Mouse (Mus musculus) midbrain, postnatal 0 days (tissue): ENCODE results near the gene Camk2n1. TPM values are rescaled to one million over a fixed set of nuclear protein-coding genes. Genes with fewer than 3 reads are reported as not detected.

ENCODE experiments used
- ATAC-seq: fragments of 200-750 bp; cut with Nextera tagmentation; 2 replicates; pipeline ENCODE4 v1.8.0; 2017; ENCODE audit warnings: moderate number of reproducible peaks, mild to moderate bottlenecking, moderate TSS enrichment, moderate library complexity; ENCODE audit not compliant: low FRiP score
- DNase-seq: peaks from one replicate; pipeline ENCODE4 v3.0.0-alpha.2; 2015; ENCODE audit warnings: low spot score
- H3K27ac ChIP-seq: fragments of 300-500 bp; sonication (generic); 2 replicates; pipeline ENCODE4 v1.5.1; 2014; ENCODE audit warnings: low read depth, mild to moderate bottlenecking, low read length, mixed read lengths
- H3K27me3 ChIP-seq: fragments of 300-500 bp; sonication (generic); 2 replicates; pipeline ENCODE4 v1.6.1; 2014; ENCODE audit warnings: low read length, control low read depth, mixed read lengths; ENCODE audit not compliant: insufficient read depth
- H3K36me3 ChIP-seq: fragments of 300-500 bp; sonication (generic); 2 replicates; pipeline ENCODE4 v1.6.1; 2014; ENCODE audit warnings: low read length, control low read depth, mixed read lengths; ENCODE audit not compliant: insufficient read depth
- H3K4me1 ChIP-seq: fragments of 300-500 bp; sonication (generic); 2 replicates; pipeline ENCODE4 v1.6.1; 2014; ENCODE audit warnings: mild to moderate bottlenecking, control low read depth, antibody characterized with exemption, low read length, mixed read lengths; ENCODE audit not compliant: insufficient read depth
- H3K4me2 ChIP-seq: fragments of 300-500 bp; sonication (generic); 2 replicates; pipeline ENCODE4 v1.6.1; 2014; ENCODE audit warnings: low read depth, mild to moderate bottlenecking, low read length, mixed read lengths; ENCODE audit not compliant: poor library complexity, severe bottlenecking
- H3K4me3 ChIP-seq: fragments of 300-500 bp; sonication (generic); 2 replicates; pipeline ENCODE4 v1.5.1; 2014; ENCODE audit warnings: low read depth, mild to moderate bottlenecking, low read length, moderate library complexity
- H3K9ac ChIP-seq: fragments of 300-500 bp; sonication (generic); replicated peaks from 2 replicates; pipeline ENCODE4 v1.6.1; 2014; ENCODE audit warnings: mild to moderate bottlenecking, low read length, moderate library complexity, mixed read lengths; ENCODE audit not compliant: poor library complexity, severe bottlenecking
- H3K9me3 ChIP-seq: fragments of 300-500 bp; sonication (generic); 2 replicates; pipeline ENCODE4 v1.6.1; 2016; ENCODE audit warnings: low read length, control low read depth
- CTCF ChIP-seq: IDR thresholded peaks from 2 replicates; pipeline ENCODE4 v1.5.1; 2016; ENCODE audit warnings: antibody characterized with exemption, mild to moderate bottlenecking
- WGBS: fragments of 180-500 bp; shearing (Covaris S2); extraction: QIAGEN DNeasy Blood & Tissue Kit; methylation state at CpG from one replicate; pipeline ENCODE4 v1.1.7; 2014; 5-methylcytosine and 5-hydroxymethylcytosine counted together
- polyA plus RNA-seq: library from polyadenylated mRNA; unstranded; fragments of >200 nt; fragmentation: Nextera tagmentation; extraction: Ambion mirVana; gene quantifications from 2 replicates; pipeline ENCODE4 v1.2.1, GENCODE M21; 2015
- total RNA-seq: library from RNA; depleted of rRNA; stranded (reverse); fragments of >200 nt; gene quantifications from 2 replicates; pipeline ENCODE4 v1.2.3, GENCODE M21; 2014; rRNA removed

Gene Camk2n1
- total and polyA plus RNA-seq, 2 experiments from 2014 or later: 29.2 to 50.9 TPM

GRCm38 (mm10) chr4:138505171-138505870 lies 51.2 kb downstream of the Camk2n1 start:
- Histone ChIP-seq H3K9ac (0 out of 2 replicates have a peak overlapping the region, but pooled peaks have one; percentile 9), H3K4me2 (peak overlapping the region; percentile 42), H3K4me1 (peaks cover 16% of the 10 kb centered on the region), H3K9me3 (no peaks in the 10 kb centered on the region), H3K36me3 (no peaks in the 10 kb centered on the region), H3K27ac (peak overlapping the region; percentile 78), H3K4me3 (no peak overlapping the region; the same call in 1 of the 2 replicates), H3K27me3 (no peaks in the 10 kb centered on the region)
- DNase-seq (peak; percentile 58), ATAC-seq (peak; percentile 55)
- 2% methylated on average over 10 of the region's 10 CpGs for WGBS
- peak; percentile 76 for TF ChIP-seq CTCF

- no peak overlapping the region for H3K4me3 ChIP-seq
- ATAC-seq (no peak), DNase-seq (no peak)
- H3K27me3 ChIP-seq: no peaks in the 10 kb centered on the region
- TF ChIP-seq CTCF: no peak
- H3K36me3 ChIP-seq: no peaks in the 10 kb centered on the region
- no peak overlapping the region for H3K9ac ChIP-seq
- no peak overlapping the region for H3K27ac ChIP-seq
- no peak overlapping the region for H3K4me2 ChIP-seq
- peaks cover 16% of the 10 kb centered on the region for H3K4me1 ChIP-seq
- WGBS: 58% methylated on average over 6 of the region's 6 CpGs
- H3K9me3 ChIP-seq: no peaks in the 10 kb centered on the region
These were observed 53.8 kb downstream of the Camk2n1 start for GRCm38 (mm10) chr4:138507903-138508302.

Other genes with a start within 250 kb of the Camk2n1 start
- 165 and 177 TPM in 2 replicates for gene Hp1bp3, start 238.0 kb upstream of the Camk2n1 start, total RNA-seq
- gene Hp1bp3, start 238.0 kb upstream of the Camk2n1 start, polyA plus RNA-seq: 175 and 200 TPM in 2 replicates
- 23.8 and 29.8 TPM in 2 replicates for gene Sh2d5, start 203.9 kb upstream of the Camk2n1 start, total RNA-seq
- gene Sh2d5, start 203.9 kb upstream of the Camk2n1 start, polyA plus RNA-seq: 18.4 and 19.2 TPM in 2 replicates
- gene Kif17, start 203.9 kb upstream of the Camk2n1 start, total RNA-seq: 3.3 and 5.0 TPM in 2 replicates
- gene Kif17, start 203.9 kb upstream of the Camk2n1 start, polyA plus RNA-seq: 6.0 and 6.3 TPM in 2 replicates
- gene Ddost, start 149.6 kb upstream of the Camk2n1 start, total RNA-seq: 203 and 215 TPM in 2 replicates
- 207 and 220 TPM in 2 replicates for gene Ddost, start 149.6 kb upstream of the Camk2n1 start, polyA plus RNA-seq
- 255 and 261 TPM in 2 replicates for gene Pink1, start 128.0 kb upstream of the Camk2n1 start, total RNA-seq
- 149 and 150 TPM in 2 replicates for gene Pink1, start 128.0 kb upstream of the Camk2n1 start, polyA plus RNA-seq
- gene Cda, start 86.3 kb upstream of the Camk2n1 start, total RNA-seq: 9.1 and 9.6 TPM in 2 replicates
- 9.2 and 12.2 TPM in 2 replicates for gene Cda, start 86.3 kb upstream of the Camk2n1 start, polyA plus RNA-seq
- gene Fam43b, start 57.8 kb upstream of the Camk2n1 start, total RNA-seq: 18.7 and 24.0 TPM in 2 replicates
- gene Fam43b, start 57.8 kb upstream of the Camk2n1 start, polyA plus RNA-seq: 20.1 and 21.6 TPM in 2 replicates
- gene Mul1, start 19.6 kb upstream of the Camk2n1 start, total RNA-seq: 32.6 and 35.2 TPM in 2 replicates
- gene Mul1, start 19.6 kb upstream of the Camk2n1 start, polyA plus RNA-seq: 17.6 and 19.2 TPM in 2 replicates
- gene Vwa5b1, start 181.6 kb downstream of the Camk2n1 start, total RNA-seq: 8.8 and 16.9 TPM in 2 replicates
- 2.1 and 3.1 TPM in 2 replicates for gene Vwa5b1, start 181.6 kb downstream of the Camk2n1 start, polyA plus RNA-seq